Mouse (Mus musculus): ENCODE data around the gene Olfr801. TPM values are rescaled to one million over a fixed set of nuclear protein-coding genes. Genes with fewer than 3 reads are reported as not detected.

The Olfr801 gene
- polyA plus RNA-seq (2014; fragmentation: Nextera tagmentation; extraction: Ambion mirVana), result not detected in 2 replicates

GRCm38 (mm10) chr10:129673765-129674164 lies at the start of gene Olfr801:
Gene Olfr801, minus strand, starts transcription at chr10:129673865.
- no peak for DNase-seq (ENCODE audit: low spot score)
- H3K36me3 ChIP-seq (ENCODE audit: control insufficient read depth, insufficient read depth, low read length), result no peaks in the 10 kb centered on the region
- H3K9ac ChIP-seq (ENCODE audit: low read length), result no peak within 1 kb of the TSS
- no peaks in the 10 kb centered on the region for H3K4me1 ChIP-seq (ENCODE audit: control insufficient read depth, insufficient read depth, low read length)
- ATAC-seq (ENCODE audit: insufficient read depth, low FRiP score, low TSS enrichment), result no peak
- no peaks in the 10 kb centered on the region for H3K9me3 ChIP-seq (ENCODE audit: control insufficient read depth, low read length)
- no peaks in the 10 kb centered on the region for H3K27me3 ChIP-seq (ENCODE audit: control insufficient read depth, insufficient read depth, low read length)
- H3K4me2 ChIP-seq (ENCODE audit: low read depth), result no peak within 1 kb of the TSS
- 81% methylated on average over 1 of the region's 1 CpGs for WGBS
- H3K4me3 ChIP-seq (ENCODE audit: low read depth, low read length), result no peak within 1 kb of the TSS
- H3K27ac ChIP-seq (ENCODE audit: low read depth, low read length), result no peak within 1 kb of the TSS

DNA sequence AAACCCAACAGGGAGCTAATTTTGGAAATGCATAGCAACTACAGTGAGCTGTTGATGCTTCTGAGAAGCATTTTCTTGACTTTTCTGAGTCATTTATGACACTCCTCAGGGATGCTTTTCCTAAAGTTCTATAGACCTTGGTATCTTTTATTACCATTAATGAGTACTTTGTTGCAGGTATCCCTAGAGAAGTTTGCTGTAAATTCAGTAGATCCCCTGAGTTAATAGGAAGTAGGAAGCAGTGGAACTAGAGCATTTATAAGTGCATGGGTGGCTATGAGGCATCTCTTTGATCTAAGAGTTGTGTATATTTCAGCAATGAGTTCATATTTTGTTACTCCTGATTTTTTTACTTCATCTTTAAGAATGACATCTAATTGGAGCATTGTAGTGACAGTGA lies 29.2 kb upstream of the Olfr801 start, which contains the start of gene Olfr804:
Olfr804 (plus strand) TSS at position 301 of the 400 bp plus-strand sequence.
- Histone ChIP-seq H3K36me3 (ENCODE audit: control insufficient read depth, insufficient read depth, low read length) (no peaks in the 10 kb centered on the region), H3K9me3 (ENCODE audit: control insufficient read depth, low read length) (no peaks in the 10 kb centered on the region), H3K4me1 (ENCODE audit: control insufficient read depth, insufficient read depth, low read length) (no peaks in the 10 kb centered on the region), H3K27ac (ENCODE audit: low read depth, low read length) (no peak within 1 kb of the TSS), H3K27me3 (ENCODE audit: control insufficient read depth, insufficient read depth, low read length) (no peaks in the 10 kb centered on the region), H3K9ac (ENCODE audit: low read length) (no peak within 1 kb of the TSS), H3K4me3 (ENCODE audit: low read depth, low read length) (no peak within 1 kb of the TSS), H3K4me2 (ENCODE audit: low read depth) (no peak within 1 kb of the TSS)
- ATAC-seq (ENCODE audit: insufficient read depth, low FRiP score, low TSS enrichment) (no peak), DNase-seq (ENCODE audit: low spot score) (no peak)

- 83% methylated on average over 2 of the region's 2 CpGs for WGBS
- DNase-seq (ENCODE audit: low spot score) (no peak), ATAC-seq (ENCODE audit: insufficient read depth, low FRiP score, low TSS enrichment) (no peak)
- no peaks in the 10 kb centered on the region for H3K4me1 ChIP-seq (ENCODE audit: control insufficient read depth, insufficient read depth, low read length)
- no peaks in the 10 kb centered on the region for H3K9me3 ChIP-seq (ENCODE audit: control insufficient read depth, low read length)
- no peak within 1 kb of the TSS for H3K4me3 ChIP-seq (ENCODE audit: low read depth, low read length)
- H3K4me2 ChIP-seq (ENCODE audit: low read depth), result no peak within 1 kb of the TSS
- H3K9ac ChIP-seq (ENCODE audit: low read length), result no peak within 1 kb of the TSS
- no peaks in the 10 kb centered on the region for H3K36me3 ChIP-seq (ENCODE audit: control insufficient read depth, insufficient read depth, low read length)
- H3K27ac ChIP-seq (ENCODE audit: low read depth, low read length), result no peak within 1 kb of the TSS
- H3K27me3 ChIP-seq (ENCODE audit: control insufficient read depth, insufficient read depth, low read length), result no peaks in the 10 kb centered on the region
Observed at GRCm38 (mm10) chr10:129694186-129694585, 20.5 kb upstream of the Olfr801 start, which contains the start of gene Olfr803. Gene Olfr803, minus strand, starts transcription at chr10:129694286.

- no peaks in the 10 kb centered on the region for H3K27me3 ChIP-seq (ENCODE audit: control insufficient read depth, insufficient read depth, low read length)
- DNase-seq (ENCODE audit: low spot score) (no peak), ATAC-seq (ENCODE audit: insufficient read depth, low FRiP score, low TSS enrichment) (no peak)
- H3K36me3 ChIP-seq (ENCODE audit: control insufficient read depth, insufficient read depth, low read length), result no peaks in the 10 kb centered on the region
- H3K4me1 ChIP-seq (ENCODE audit: control insufficient read depth, insufficient read depth, low read length), result no peaks in the 10 kb centered on the region
- no peak within 1 kb of the TSS for H3K4me2 ChIP-seq (ENCODE audit: low read depth)
- 68% methylated on average over 1 of the region's 1 CpGs for WGBS
- no peak within 1 kb of the TSS for H3K27ac ChIP-seq (ENCODE audit: low read depth, low read length)
- no peak within 1 kb of the TSS for H3K4me3 ChIP-seq (ENCODE audit: low read depth, low read length)
- H3K9ac ChIP-seq (ENCODE audit: low read length), result no peak within 1 kb of the TSS
- no peaks in the 10 kb centered on the region for H3K9me3 ChIP-seq (ENCODE audit: control insufficient read depth, low read length)
Observed at GRCm38 (mm10) chr10:129688069-129688468, 14.4 kb upstream of the Olfr801 start, which contains the start of gene Olfr802. Gene Olfr802, minus strand, starts transcription at chr10:129688169.

DNA sequence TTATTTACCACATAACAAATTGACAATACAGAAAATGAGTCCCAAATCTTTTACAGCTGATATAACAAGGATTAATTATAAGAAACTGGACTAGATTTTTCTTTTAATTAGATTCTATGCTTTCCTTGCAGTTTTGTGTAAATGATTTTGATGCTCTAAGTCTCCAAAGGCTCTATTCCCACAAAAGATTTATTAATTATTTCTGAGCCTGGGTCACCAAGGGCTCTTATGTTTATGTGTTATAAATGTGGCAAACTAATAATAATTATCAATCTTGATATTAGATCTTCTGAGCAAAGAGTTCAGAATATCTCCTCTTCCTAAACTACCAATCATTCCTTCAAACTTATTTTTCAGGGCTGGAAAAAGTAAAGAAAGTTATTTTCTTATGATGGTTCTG lies 16.3 kb downstream of the Olfr801 start, which contains the start of gene Olfr800:
Olfr800 (plus strand) TSS at position 301 of the 400 bp plus-strand sequence.
- no peak for ATAC-seq (ENCODE audit: insufficient read depth, low FRiP score, low TSS enrichment)
- no peak within 1 kb of the TSS for H3K9ac ChIP-seq (ENCODE audit: low read length)
- H3K4me3 ChIP-seq (ENCODE audit: low read depth, low read length), result no peak within 1 kb of the TSS

GRCm38 (mm10) chr10:129651763-129652162 lies 21.9 kb downstream of the Olfr801 start:
- ATAC-seq (ENCODE audit: insufficient read depth, low FRiP score, low TSS enrichment) (no peak), DNase-seq (ENCODE audit: low spot score) (no peak)
- H3K27ac ChIP-seq (ENCODE audit: low read depth, low read length), result no peak overlapping the region
- no peaks in the 10 kb centered on the region for H3K36me3 ChIP-seq (ENCODE audit: control insufficient read depth, insufficient read depth, low read length)
- H3K4me2 ChIP-seq (ENCODE audit: low read depth), result no peak overlapping the region
- no peaks in the 10 kb centered on the region for H3K27me3 ChIP-seq (ENCODE audit: control insufficient read depth, insufficient read depth, low read length)
- no peaks in the 10 kb centered on the region for H3K9me3 ChIP-seq (ENCODE audit: control insufficient read depth, low read length)
- 87% methylated on average over 1 of the region's 1 CpGs for WGBS
- no peaks in the 10 kb centered on the region for H3K4me1 ChIP-seq (ENCODE audit: control insufficient read depth, insufficient read depth, low read length)
- no peak overlapping the region for H3K4me3 ChIP-seq (ENCODE audit: low read depth, low read length)
- H3K9ac ChIP-seq (ENCODE audit: low read length), result no peak overlapping the region

More for the DNA sequence above, 16.3 kb downstream of the Olfr801 start, which contains the start of gene Olfr800:
- Histone ChIP-seq H3K27ac (ENCODE audit: low read depth, low read length) (no peak within 1 kb of the TSS), H3K9me3 (ENCODE audit: control insufficient read depth, low read length) (no peaks in the 10 kb centered on the region), H3K4me1 (ENCODE audit: control insufficient read depth, insufficient read depth, low read length) (no peaks in the 10 kb centered on the region), H3K36me3 (ENCODE audit: control insufficient read depth, insufficient read depth, low read length) (no peaks in the 10 kb centered on the region), H3K4me2 (ENCODE audit: low read depth) (no peak within 1 kb of the TSS), H3K27me3 (ENCODE audit: control insufficient read depth, insufficient read depth, low read length) (no peaks in the 10 kb centered on the region)
- no peak for DNase-seq (ENCODE audit: low spot score)

- H3K9me3 ChIP-seq (ENCODE audit: control insufficient read depth, low read length), result no peaks in the 10 kb centered on the region
- no peak within 1 kb of the TSS for H3K4me3 ChIP-seq (ENCODE audit: low read depth, low read length)
- H3K36me3 ChIP-seq (ENCODE audit: control insufficient read depth, insufficient read depth, low read length), result no peaks in the 10 kb centered on the region
- H3K4me1 ChIP-seq (ENCODE audit: control insufficient read depth, insufficient read depth, low read length), result no peaks in the 10 kb centered on the region
- DNase-seq (ENCODE audit: low spot score) (no peak), ATAC-seq (ENCODE audit: insufficient read depth, low FRiP score, low TSS enrichment) (no peak)
- no peak within 1 kb of the TSS for H3K4me2 ChIP-seq (ENCODE audit: low read depth)
- no peak within 1 kb of the TSS for H3K9ac ChIP-seq (ENCODE audit: low read length)
- H3K27me3 ChIP-seq (ENCODE audit: control insufficient read depth, insufficient read depth, low read length), result no peaks in the 10 kb centered on the region
- WGBS, result 42% methylated on average over 1 of the region's 1 CpGs
- H3K27ac ChIP-seq (ENCODE audit: low read depth, low read length), result no peak within 1 kb of the TSS
Observed at GRCm38 (mm10) chr10:129637184-129637583, 36.5 kb downstream of the Olfr801 start, which contains the start of gene Olfr799. Gene Olfr799, plus strand, starts transcription at chr10:129637484.

DNA sequence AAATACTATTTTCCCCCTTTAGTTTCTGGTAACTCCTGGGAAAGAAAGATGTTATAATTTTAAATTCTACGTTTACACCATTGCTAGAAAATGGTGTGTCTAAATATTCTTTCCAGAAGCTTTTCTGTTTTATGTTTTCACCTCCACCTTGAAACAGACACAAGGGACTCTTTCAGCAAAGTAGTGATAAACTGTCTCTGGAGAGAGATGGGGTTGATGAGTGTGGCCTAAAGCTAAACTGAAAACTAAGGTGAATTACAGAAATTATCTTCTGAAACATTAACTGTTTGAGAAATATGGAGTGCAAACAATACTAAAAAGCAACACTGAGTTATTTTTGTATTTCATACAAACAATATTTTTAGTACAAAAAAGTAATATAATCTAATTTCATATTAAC lies 45.8 kb downstream of the Olfr801 start, which contains the start of gene Olfr798:
Olfr798 (minus strand) TSS at position 101 of the 400 bp plus-strand sequence.
- H3K36me3 ChIP-seq (ENCODE audit: control insufficient read depth, insufficient read depth, low read length), result no peaks in the 10 kb centered on the region
- WGBS, result 81% methylated on average over 1 of the region's 1 CpGs
- H3K4me1 ChIP-seq (ENCODE audit: control insufficient read depth, insufficient read depth, low read length), result no peaks in the 10 kb centered on the region

GRCm38 (mm10) chr10:129623251-129623650 lies 50.4 kb downstream of the Olfr801 start:
- Histone ChIP-seq H3K27ac (ENCODE audit: low read depth, low read length) (no peak overlapping the region), H3K4me2 (ENCODE audit: low read depth) (no peak overlapping the region), H3K9ac (ENCODE audit: low read length) (no peak overlapping the region), H3K36me3 (ENCODE audit: control insufficient read depth, insufficient read depth, low read length) (no peaks in the 10 kb centered on the region), H3K4me1 (ENCODE audit: control insufficient read depth, insufficient read depth, low read length) (no peaks in the 10 kb centered on the region), H3K9me3 (ENCODE audit: control insufficient read depth, low read length) (no peaks in the 10 kb centered on the region), H3K27me3 (ENCODE audit: control insufficient read depth, insufficient read depth, low read length) (no peaks in the 10 kb centered on the region), H3K4me3 (ENCODE audit: low read depth, low read length) (no peak overlapping the region)
- DNase-seq (ENCODE audit: low spot score) (no peak), ATAC-seq (ENCODE audit: insufficient read depth, low FRiP score, low TSS enrichment) (no peak)

More for the DNA sequence above, 45.8 kb downstream of the Olfr801 start, which contains the start of gene Olfr798:
- no peaks in the 10 kb centered on the region for H3K27me3 ChIP-seq (ENCODE audit: control insufficient read depth, insufficient read depth, low read length)
- no peak within 1 kb of the TSS for H3K9ac ChIP-seq (ENCODE audit: low read length)
- ATAC-seq (ENCODE audit: insufficient read depth, low FRiP score, low TSS enrichment) (no peak), DNase-seq (ENCODE audit: low spot score) (no peak)
- no peaks in the 10 kb centered on the region for H3K9me3 ChIP-seq (ENCODE audit: control insufficient read depth, low read length)
- H3K4me2 ChIP-seq (ENCODE audit: low read depth), result no peak within 1 kb of the TSS
- no peak within 1 kb of the TSS for H3K27ac ChIP-seq (ENCODE audit: low read depth, low read length)
- no peak within 1 kb of the TSS for H3K4me3 ChIP-seq (ENCODE audit: low read depth, low read length)

Measured in neural tube, embryonic 11.5 days (tissue).